Mouse (Mus musculus) right cerebral cortex, postnatal 4 days (tissue): ENCODE measurements around the gene Foxn3.

Experiments
- DNase-seq: peaks from one replicate; pipeline ENCODE4 v3.0.0-alpha.2; 2022

The Foxn3 gene

DNA sequence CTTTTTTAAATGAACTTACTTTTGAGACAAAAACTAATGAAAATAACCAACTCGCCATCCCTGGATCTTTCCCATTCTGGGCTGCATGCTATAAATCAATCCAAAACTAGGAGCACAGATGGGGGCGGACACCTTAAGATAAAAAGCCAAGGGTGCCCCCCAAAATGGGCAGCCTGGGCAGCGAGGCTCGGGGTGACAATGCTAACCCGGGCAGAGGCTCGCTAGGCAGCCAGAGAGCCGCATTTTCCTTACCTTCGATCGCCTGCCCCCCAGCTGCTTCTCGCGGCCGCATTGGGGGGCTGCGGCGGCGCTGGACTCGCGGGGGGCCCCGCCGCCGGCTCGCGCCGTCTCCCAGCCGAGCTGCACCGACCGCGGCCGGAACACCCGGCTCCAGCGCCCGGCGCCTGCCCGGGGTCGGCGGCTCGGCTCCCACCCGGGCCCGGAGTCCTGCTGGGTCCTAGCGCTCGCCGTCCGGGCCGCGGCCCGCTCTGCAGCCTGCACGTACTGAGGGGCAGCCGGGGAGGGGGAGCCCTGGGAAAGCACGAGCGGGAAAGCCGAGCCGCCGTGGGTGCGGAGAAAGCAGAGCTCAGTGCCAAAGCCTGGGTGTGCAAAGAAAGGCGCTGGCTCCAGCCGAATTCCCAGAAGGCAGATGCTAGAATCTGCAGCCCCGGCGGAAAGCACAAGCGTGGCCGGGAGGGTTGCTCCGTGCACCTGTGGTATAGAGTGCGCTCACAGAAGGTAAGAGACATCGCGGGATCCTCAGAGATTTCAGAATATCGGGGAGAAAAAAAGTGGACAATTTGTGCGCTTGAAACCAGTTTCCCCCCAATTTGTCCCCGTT lies at the start of gene Foxn3:
Gene Foxn3 (minus strand): TSS at position 364 of the 841 bp plus-strand sequence.
- peak; percentile 69 for DNase-seq

DNA sequence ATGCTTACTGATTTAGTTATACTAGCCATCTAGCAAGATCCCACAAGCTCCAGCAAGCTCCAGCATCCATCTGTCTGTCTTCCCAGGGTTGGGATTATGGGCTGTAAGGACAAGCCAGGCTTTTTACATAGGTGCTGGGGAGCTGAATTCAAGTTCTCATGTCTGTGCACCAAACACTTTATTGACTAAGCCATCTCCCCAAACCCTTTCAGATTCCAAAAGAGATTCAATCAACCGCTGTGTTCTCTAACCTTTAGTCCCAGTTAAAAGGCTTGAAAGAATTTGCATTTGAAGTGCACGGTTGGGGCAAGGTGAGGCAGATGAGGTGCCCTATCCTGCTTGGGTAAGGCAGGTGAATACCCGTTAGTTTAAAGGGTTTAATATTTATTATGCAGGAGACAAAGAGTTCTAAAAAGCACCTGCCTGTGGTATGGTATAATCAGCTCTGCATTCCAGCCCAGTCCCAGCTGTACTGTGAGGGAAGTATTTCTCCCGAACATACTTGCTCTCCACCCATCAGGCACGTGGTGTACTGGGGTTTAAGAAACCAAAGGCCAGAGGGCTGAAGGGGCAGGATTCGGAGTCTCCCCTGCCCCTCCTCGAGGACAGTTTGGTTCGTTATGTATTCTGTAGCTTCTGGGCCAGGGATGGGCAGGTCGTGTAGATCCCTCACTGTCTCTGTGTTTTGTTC lies 48.9 kb upstream of the Foxn3 start:
- DNase-seq = no peak

DNA sequence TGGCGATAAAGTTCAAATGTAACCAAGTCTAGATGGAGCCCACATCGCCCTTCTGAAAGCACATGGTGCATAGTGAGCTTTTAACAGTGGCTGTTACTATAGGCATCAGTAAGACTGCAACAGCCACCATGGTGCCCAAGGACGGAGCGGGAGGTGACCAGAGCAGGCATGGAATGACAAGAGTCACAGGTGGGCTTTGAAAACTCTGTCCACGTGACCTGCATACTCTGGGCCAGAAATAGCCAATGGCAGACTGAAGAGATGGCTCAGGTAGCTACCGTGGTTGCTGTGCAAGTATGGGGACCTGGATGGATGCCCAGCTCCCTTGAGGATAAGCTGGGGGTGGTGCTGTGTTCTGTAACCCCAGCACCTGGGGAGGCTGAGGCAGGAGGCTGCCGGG lies 47.5 kb upstream of the Foxn3 start:
- DNase-seq = no peak

DNA sequence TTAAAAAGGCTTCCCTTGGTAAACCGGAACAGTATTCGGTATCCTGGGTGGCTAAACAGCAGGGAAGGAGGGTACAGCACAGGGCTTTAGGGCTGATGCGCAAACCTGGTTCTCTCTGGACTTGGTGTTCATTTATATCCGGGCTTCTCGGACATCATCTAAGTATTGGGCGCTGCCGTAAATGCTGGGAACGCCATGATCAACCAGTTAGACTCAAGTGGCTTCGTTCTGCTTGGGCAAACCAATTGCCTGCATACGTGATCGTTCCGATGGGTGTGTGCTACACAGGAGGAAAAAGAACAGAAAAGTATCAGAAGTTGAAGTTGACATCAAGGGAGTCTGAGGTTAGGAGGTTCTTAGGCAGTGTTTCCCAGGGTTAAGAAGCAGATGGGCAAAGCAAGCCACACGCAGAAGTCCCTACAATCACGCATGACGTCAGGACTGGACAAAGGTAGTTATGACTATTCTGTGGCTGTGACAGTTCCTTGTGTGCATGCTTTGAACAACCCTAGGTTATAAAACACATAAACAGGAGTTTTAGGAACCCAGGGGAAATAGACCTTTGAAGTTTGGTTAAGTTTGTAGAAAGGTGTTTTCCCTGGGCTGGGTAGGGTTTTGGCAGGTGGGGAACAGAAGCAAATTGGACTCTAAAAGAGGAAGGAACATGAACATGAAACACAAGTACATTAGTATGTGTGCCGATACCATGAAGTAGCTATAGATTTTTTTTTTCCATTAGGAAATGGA lies 46.9 kb upstream of the Foxn3 start:
- no peak for DNase-seq

DNA sequence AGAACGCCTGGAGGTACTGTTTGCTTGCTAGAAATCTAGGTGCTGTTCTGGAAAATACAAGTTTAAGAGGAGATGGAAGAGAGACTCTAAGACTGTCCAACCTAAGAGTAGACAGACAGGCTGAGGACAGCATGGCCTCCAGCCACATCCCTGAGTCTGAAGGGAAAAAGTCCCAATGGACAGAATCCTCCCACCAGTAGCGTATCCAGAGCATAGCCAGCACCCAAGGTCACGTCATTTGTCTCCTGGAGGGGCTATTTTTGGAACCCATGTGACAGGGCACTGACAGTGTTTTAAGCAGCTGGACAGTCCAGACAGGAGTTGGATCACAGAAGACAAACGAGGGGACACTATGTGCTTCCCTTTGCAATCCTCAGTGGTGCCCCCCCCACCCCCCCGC lies 46.3 kb upstream of the Foxn3 start:
- DNase-seq = no peak

DNA sequence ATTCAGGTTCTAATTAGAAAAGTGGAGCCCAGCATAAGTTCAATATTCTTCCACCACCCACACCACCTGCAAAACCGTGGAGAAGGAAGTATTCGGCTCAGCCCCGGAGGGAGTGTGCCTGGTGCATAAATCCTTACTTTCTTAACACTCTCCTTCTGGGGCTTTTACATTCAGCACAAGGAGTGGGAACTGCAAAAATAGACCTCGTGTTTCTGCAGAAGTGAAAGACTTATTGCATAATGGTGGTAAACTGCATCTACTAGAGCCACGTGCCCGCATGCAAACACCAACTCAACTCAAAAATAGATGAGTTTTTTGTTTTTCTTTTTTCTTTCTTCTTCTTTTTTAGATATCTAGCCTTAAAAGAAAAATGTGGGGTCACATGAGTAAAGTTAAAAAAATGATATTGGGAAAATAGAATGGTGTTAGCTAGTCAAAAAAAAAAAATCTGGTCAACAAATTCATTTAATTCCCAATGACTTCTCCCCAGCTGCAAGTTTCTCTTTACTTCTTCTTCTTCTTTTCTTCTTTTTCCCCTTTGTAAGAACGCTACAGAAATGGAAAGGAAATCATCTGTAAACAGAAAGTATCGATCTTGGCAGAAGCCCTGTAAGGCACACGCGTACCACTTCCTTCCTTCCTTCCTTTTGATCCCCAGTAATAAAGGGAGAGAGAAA lies 45.0 kb upstream of the Foxn3 start:
- DNase-seq = no peak

DNA sequence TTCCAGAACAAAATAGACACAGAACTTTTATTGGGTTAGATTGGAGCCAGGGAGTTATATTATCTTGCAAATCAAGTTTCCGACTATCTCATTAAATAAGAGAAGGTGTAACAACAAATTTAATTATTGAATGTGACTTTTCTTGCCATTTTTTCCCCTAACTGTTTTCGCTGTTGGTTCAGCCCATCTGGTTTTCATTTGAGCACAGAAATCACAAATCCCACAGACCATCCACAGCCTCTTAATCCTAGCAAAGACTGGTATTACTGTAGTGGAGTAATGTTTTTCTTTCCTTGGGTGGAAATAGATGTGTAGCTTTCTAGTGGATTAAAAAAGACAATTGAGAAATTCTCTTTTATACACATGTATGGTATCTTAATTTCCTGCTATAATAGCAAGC lies 40.0 kb upstream of the Foxn3 start:
- no peak for DNase-seq

DNA sequence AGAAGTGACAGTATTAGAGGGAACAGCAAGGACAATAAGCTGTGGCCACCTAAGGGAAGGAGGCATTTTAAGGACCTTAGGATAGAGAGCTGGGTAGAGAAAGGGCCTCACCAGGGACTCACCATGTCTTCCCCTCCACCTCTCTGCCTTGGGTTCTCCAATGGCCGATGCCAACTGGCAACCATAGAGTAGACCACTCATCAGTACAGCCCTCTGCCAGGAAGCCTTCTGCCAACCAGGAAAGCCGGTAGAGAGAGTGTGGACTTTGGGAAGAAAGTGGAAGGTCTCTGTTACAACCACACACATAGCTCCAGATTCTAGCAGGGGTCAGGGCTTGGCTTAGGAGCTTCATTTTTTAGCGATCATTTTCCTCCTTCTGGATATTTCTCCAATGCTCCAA lies 38.5 kb upstream of the Foxn3 start:
- no peak for DNase-seq

DNA sequence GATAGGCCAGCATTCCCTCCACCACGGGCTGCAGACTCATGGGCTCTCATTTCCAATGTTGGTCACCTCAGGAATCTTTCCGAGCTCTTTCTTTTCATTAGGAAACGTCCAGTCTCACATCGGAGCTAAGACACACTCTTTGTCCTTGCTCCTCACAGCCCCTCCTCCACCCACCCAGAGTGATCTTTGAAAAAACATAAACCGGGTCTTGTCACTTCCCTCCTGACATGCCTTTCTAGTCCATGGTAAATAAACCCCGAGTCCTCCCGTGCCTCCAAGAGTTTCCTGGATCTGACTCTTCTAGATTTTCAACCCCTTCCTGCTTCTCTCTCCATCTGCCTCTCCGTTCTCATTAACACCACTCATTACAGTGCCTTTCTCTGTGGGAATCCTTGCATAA lies 38.0 kb upstream of the Foxn3 start:
- no peak for DNase-seq

DNA sequence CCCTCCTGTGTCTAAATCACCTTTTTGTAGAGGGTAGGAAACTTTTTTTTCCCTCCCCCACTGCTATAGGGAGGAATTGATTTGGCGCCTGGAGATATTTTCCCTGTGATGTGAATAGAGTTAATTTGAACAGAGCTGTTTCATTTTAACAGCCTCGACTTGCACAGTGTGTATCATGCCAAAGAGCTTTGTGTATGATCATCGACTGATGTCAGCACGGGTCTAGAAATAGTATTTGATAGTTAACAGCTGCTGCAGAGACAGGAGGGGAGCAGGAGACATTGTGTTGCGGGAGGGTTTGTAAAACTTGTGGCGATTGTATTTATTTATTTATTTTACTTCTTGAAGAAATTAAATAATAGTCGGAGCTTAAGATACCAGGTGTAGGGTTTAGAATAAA lies 36.2 kb upstream of the Foxn3 start:
- DNase-seq = no peak

DNA sequence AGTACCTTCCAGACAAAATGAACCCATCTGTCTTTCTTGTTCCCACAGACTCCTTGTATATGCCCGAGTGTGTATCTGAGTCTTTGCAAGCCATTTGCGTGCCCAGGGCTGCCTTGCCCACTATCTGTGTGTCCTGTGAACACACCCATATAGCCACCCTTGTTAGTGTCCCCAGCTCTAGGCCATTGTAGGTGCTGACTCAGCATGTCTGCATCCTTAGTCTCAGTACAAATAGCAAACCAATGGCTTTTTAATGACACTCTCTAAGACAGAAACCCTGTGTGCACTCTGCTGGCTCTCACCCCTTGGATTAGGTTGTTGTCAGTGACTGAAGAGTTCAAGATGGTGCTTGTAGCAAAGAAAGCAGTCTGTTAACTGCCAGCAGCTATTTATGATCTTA lies 33.0 kb upstream of the Foxn3 start:
- DNase-seq = no peak

DNA sequence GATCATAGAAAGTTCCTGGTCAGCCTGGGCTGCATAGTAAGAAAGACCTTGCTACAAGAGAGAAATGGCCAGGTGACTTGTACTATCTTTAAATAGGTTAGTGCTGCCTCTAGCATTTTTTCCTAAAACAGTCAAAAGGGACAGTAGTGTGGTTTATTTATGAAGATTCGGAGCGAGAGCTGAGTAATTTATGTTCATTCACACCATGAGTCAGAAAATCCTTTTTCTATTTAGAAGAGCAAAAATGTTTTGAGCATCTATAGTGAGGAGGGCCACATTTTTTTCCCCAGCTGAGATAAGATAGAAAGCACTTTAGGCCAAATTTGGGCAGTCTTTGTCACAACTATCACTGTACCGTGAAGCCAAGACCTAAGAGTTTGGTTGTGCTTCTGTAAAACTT lies 24.0 kb upstream of the Foxn3 start:
- no peak for DNase-seq

DNA sequence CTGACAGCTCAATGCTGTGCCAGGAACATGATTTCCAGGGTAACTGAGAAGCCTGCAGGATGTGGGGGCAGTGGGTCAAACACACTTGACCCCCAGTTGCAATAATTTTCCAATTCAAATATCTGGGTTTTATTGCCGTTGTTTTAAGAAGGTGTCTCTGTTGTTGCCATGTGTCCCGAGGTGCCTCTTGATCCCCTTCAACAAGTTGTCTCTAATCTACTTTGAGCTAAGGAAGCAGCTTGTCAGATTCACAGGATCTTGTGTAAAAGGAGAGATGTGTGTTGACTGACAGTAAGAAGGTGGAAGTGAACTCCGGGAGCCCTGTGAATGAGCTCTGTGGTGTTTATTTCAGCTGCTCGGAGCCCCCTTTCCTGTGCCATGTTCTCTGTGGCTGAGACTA lies 16.6 kb upstream of the Foxn3 start:
- DNase-seq = no peak

DNA sequence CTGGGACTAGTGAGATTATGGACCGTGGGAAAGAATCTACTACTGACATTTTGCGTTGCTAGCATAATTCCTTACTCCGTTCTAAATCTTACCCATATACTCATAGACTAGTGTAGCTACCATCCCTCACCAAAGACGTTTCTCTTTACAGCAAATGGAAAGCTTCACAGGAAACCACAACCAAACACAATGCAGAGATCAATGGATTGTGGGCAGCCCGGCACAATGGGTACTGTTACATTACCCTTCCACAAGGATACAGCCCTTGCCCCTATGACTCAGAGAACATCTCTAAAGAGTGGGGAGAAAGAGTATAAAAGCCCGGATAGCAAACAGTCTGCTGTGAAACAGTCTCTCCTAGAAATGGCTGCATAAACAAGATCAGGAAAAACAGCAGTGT lies 13.3 kb upstream of the Foxn3 start:
- DNase-seq = no peak

DNA sequence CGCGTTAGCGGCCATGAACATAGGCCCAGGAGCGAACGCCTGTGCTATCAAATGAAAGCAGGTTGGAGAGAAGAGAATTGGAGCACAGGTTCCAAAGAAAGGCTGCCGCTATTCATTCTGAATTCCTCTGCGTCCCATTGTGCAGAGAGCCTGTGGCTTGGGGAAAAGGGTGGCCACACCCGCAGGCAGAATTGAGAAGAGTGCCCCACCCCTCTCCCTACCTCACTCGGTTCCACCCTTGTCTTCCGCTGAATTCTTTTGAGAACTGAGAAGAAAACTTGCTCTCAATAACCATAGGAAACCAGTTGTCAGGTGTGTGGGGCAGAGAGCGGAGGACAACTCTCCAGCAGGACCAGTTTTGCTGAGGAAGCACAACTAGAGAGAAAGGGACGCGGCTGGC lies 10.9 kb upstream of the Foxn3 start:
- DNase-seq = no peak

DNA sequence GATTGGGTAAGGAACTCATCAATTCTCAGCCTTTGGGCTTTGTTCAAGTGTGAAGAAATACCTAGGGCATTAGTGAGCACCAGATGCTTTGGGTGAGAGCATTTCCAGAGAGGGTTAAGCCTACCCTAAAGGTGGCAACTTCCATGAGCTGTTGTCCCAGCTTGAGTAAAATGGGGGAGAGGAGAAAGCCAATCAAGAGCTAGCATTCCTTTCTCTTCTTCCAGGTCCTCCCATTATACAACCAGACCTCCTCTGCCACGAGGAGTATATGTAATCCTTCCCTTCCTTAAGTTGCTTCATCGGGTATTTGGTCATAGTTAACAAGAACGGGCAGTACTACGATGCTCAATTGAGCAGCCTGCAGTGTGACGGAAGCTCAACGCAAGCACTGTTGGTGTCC lies 9.7 kb upstream of the Foxn3 start:
- DNase-seq = no peak

DNA sequence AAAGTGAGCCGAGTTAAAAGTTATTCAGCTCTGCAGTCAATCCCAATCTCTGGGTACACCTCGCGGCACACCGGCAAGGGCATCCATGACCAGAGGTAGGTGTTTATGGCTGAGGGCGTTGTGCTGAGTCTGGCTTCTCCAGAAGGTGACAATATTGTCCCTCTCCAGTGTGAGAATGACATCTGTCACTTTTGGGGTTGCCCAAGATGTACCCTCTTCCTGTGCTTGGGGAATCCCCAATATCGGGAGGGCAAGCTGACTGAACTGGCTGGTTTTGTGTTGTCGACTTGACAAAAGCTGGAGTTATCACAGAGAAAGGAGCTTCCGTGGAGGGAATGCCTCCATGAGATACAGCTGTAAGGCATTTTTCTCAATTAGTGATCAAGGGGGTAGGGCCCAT lies 8.6 kb upstream of the Foxn3 start:
- DNase-seq = no peak

DNA sequence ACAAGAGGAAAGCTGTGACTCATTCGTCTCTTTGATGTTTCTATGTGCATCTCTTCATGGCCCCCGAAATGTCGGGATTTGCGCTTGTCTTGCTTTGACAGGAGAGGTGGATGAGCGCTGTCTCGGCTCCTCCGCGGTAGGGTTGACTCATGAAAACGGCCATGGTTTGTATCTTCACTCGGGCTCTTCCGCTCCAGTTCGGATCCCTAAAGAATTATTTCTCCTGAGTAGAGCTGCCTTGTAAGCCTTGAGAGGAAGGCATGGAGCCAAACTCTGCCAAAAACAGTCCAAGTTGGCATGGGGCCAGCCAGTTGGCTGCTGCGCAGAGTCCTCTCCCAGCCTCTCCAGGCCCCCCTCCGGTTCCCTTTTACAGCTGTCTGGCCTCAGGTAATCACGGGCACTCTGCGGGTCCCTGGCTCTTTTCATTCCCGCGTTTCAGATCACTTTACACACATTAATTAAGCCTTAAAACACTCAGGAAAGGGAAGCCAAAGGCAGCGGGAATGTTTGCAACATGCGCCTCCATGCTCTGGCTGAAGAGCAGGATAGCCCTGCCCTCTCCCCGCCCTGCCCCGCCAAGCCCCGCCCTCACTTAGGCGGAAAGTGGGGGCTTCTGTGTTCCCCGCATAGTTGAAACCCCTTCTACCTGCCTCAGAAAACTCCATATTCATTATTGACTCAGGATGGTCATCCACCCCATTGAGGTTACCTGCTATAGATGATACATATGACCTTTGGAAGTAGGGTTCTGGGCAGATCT lies 7.0 kb upstream of the Foxn3 start:
- DNase-seq = peak; percentile 83

DNA sequence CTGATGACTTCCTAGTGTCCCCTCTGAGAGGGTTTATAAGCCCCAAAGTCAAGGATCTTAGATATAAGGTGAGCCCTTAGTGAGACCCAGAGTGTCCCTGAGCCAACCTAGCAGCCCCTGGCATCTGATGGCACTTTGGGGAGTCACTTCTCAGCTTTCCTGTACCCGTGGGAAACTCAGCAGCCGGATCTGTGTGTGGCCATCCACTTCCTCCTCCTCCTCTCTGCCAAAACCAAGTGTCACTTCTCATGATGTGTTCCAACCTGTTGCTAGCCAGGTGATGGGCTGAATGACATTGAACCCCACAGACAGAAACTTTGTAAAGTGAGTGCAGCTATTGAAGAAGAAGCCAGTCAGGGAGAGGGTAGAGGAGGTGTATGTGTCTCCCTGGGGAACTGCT lies 2.2 kb upstream of the Foxn3 start:
- no peak for DNase-seq

DNA sequence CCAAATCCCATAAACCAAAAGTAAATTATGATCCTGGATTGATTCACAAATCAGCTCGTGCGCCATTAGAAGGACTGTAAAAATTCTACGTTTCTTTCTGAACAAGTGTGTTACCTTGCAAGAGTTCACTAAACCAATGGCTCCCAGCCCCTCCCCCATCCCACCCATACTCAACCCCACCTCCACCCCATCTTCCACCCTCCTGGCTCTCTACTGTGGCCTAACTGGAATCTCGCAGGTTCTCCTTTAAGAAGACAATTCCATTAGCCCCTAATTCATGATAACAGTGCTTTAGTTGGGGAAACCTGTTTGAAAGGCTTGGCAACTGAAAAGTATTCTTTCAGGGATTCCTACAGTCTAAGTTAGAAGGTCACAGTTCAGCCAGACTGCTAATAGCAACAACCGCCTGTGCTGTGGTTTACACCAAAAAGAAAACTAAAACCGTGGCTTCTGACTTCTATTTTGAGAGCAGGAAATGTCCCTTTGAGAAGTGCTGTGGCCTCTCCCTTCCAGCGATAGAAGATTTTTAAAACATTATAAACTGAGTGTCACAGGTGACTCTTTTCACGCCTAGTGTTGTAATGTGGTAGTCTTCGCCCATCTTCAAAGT lies 1.0 kb upstream of the Foxn3 start:
- DNase-seq = no peak

DNA sequence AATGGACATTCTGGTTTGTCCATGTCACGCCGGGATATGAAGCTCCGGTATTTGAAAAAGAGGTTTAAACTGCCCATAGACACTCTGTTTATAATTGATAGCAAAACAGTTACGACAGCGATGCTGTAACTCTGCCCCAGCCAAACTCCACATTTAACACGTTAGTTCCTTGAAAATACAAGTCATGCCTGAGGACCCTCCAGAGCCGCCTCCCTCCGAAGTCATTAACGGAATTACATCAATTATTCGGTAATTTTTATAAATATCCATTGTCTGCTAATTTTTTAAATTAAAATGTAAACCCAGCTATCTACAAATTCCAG lies 554 bp downstream of the Foxn3 start:
- DNase-seq = no peak
